Mouse (Mus musculus): ENCODE results near the gene Tfap2b.

The Tfap2b gene

DNA sequence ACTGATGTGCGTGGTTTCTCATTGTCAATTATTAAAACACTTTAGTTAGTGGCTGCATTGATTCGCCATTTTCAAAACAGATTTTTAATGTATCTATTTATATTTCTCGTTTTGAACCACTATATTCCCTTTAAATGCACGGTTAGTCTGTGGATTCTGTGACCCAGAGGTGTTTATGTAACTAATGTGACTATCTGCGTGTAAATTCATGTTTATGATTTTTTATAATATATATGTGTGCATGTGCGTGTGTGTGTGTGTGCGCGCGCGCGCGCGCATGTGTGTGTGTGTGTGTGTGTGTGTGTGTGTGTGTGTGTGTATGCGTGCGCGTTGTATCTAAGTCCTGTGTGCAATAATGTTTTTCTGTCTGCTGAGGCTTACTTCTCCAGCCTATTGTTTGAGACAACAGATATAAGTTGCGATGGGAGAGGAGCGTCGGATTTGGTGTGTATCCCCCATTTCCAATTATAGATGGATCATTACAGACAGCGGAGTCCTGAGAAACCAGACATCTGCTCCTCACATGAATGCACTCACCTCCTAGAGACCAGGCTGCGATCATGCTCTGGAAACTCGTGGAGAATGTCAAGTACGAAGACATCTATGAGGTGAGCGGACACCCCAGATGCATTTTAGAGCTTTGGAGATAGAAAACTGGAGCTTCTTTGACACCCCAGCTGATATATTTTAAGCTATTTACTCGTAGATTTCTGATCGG lies at the start of gene Tfap2b:
Gene Tfap2b (plus strand): TSS at position 274 of the 718 bp plus-strand sequence.
- DNase-seq, result no peak

DNA sequence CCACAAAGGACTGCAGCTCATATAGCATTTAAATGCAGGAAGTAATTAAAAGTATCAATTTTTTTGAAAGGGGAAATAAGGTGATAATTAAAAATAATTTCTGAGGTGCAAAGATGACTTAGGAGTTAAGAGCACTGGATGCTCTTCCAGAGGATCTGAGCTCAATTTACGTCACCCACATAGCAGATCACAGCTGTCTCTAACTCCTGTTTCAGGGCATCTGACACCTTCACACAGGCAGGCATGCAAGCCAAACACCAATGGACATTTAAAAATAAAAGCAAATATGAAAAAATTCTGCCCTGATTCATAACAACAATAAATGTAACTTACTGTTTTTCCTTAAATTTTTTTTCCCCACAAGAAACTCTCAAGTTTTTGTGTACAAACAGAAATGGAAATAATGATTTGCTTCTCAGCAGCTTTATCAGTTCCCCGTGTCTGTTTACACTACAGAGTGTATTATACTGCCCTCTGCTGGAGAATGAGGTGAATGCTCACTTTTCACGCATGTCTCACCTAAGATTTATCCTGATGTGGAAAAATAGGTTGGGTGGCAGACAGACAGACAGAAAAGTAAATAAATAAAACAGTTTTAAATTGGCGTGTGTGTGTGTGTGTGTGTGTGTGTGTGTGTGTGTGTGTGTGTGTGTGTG lies 29.8 kb upstream of the Tfap2b start:
- DNase-seq, result no peak

- no peak for DNase-seq
Observed at GRCm38 (mm10) chr1:19205649-19206048, 3.1 kb upstream of the Tfap2b start.

DNA sequence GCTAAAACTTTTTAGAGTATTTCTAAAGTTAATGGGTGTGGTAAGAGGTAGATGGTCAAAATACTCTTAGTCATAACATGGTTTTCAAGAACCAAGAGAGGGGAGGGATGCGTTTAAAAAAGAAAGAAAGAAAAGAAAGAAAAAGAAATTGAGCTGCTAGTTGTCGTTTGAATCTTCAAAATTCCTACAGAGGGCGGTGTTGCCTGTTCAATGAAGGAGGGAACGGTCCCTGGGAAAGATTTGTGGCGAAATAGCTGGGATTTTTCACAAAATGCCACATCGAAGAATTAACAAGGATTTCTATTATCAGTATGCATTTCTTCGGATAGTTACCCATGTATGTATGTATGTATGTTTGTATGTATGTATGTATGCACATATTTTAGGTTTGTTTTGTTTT lies 2.5 kb upstream of the Tfap2b start:
- DNase-seq, result no peak

DNA sequence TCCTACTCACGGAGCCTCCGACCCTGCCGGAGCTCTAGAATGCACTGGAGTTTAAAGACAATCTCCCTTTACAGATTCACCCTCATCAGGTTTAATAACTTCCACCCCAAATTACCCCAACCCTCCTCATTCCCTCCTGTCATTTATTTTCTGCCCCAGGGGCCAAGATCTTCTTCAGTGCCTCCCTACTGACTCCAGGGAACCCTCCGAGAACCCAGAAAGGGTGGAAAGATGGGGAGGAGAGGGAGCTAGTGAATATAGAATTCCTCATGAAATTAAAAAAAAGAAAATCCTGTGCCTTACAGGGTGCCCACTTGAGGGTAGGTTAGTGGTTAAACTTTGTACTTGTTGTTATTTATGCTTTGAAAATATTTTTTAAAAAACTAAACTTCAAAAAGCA lies 1.1 kb upstream of the Tfap2b start:
- no peak for DNase-seq

DNA sequence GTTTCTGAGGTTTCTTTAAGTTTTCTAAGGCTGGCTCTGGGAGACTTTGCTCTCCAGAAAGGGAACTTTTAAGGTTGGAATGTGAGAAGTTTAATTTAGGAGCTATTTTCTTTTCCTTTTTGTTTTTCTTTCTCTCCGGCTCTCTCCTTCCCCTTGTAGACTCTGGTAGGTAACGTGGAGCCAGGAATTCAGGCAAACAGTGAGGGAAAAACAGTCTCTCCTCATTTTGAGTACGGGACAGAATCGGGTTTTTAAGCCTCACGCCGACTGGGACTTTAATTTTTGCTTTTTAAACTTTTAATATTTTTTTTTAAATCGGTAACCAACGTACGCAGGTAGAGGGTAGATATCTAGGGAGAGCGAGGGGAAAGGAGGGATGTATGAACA lies 638 bp downstream of the Tfap2b start:
- no peak for DNase-seq

GRCm38 (mm10) chr1:19209776-19210175 lies 1.1 kb downstream of the Tfap2b start:
- no peak for DNase-seq

DNA sequence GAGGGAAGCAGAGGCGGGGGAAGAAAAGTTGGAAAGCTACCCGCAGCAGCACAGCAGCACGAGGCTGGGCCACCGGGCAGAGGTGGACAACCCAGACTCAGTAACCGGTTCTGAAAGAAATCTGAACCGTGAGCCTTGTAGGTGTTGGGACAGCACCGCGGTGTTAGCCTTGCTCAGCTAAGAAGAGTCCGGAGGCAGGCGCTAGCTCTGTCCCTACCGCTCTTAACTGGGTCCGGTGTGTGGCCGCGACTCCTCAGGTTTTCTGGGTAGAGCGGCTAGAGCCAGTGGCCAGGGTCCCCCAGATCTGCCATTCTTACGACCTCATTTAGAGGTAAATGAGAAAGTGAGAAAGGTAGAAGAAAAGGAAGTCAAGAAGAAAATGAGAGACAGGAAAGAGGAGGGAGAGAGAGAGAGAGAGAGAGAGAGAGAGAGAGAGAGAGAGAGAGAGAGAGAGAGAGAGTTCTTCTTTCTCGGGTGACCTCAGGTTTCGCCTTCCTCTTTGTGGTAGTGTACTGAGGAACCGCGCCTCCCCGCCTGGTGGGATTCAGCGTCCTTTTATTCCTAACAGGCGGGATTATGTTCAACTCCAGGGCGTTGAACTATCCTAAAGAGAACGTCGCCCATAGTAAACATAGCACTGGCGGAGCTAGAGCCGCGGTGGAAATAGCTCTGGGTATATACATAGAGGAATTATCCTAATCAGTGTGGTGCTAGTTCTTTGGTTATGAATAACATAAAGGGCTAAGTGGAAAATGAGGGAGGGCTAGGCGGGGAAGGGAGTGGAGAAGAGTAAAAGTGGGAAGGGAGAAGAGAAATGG lies 1.7 kb downstream of the Tfap2b start:
- DNase-seq, result no peak

DNA sequence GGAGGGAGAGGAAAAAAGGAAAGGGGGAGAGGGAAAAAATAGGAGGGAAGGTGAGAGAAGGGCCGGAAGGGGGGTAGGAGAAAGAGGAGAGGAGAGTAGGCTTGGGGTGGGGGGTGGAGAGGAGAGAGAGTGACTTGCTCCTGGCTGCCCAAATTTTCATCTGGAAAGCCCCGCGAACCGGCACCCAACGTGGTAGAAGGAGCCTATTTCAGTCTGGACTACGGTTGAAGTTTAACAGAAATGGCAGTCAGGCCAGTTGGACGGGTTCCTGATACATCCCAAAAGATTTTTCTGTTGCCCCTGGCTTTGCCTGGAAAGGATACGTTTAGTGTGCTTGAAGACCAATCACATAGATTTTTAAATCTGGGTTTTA lies 2.3 kb downstream of the Tfap2b start:
- DNase-seq, result no peak

GRCm38 (mm10) chr1:19211546-19212154 lies 2.9 kb downstream of the Tfap2b start:
- no peak for DNase-seq

GRCm38 (mm10) chr1:19212691-19213090 lies 4.0 kb downstream of the Tfap2b start:
- no peak for DNase-seq

DNA sequence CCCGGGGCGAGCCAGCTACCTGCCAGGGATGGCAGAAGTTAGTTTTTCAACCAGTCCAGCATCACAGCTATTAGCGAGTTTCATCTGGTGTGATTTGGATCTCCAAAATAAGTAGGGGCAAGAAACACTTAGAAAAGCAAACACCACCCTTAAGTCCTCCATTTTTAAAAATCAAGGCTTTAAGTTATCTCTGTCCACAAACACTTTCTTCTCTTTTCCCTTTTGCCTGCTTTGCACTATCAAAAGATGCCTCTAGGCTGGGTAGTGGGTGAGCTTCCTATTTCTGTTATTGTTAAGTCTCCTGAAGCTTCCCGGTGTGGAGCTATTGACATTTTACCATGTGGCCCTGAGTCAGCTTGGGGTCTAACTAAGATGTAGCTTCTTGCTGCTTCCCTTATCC lies 4.5 kb downstream of the Tfap2b start:
- DNase-seq, result no peak

DNA sequence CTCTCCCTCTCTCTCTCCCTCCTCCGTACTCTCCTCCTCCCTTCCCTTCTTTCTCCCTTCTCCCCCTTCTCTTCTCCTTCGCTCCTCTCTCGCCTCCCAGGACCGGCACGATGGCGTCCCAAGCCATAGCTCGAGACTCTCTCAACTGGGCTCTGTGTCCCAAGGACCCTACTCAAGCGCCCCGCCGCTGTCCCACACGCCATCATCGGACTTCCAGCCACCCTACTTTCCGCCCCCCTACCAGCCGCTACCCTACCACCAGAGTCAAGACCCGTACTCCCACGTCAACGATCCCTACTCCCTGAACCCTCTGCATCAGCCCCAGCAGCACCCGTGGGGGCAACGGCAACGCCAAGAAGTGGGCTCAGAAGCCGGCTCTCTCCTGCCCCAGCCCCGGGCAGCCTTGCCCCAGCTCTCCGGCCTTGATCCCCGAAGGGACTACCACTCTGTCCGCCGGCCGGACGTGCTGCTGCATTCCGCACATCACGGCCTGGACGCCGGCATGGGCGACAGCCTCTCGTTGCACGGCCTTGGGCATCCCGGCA lies 5.2 kb downstream of the Tfap2b start:
- DNase-seq, result no peak

- no peak for DNase-seq
Observed at GRCm38 (mm10) chr1:19217391-19217790, 8.7 kb downstream of the Tfap2b start.

DNA sequence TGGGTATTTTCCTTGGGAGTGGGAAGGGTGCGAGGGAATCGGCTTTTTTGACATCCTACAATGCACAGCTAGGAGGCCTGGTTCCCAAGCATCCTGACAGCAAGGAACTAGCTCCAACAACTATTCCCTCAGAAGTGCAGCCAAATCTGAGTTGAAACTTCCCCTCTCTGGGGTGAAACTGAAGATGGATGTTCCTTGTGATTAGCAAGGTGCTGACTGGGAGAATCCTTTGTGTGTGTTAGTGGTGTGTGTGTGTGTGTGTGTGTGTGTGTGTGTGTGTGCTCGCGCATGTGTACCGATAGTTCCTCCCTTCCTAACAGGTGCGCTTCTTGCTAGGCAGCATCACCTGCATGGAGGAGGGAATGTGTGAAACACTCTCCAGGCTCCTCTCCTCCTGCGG lies 9.5 kb downstream of the Tfap2b start:
- DNase-seq, result no peak

- DNase-seq, result no peak
Observed at GRCm38 (mm10) chr1:19219381-19219780, 10.7 kb downstream of the Tfap2b start.

DNA sequence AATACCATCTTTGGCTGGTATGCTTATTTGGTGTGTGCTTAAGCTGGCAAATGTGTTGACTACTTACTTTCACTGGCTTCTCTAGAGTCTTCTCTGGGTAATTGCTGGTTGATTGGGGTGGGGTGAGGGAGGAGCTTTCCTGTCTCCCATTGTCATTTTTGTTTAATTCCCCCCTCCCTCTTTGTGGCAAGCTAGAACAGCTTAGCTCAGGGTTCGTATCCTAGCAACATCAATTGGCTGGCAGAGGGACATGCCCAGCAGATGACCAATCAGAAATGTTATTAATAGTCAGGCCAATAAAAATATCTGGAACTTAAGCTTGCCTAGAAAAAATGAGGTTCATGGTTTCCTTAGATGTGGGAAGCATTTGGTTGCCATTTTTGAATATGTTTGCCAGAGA lies 11.8 kb downstream of the Tfap2b start:
- no peak for DNase-seq

DNA sequence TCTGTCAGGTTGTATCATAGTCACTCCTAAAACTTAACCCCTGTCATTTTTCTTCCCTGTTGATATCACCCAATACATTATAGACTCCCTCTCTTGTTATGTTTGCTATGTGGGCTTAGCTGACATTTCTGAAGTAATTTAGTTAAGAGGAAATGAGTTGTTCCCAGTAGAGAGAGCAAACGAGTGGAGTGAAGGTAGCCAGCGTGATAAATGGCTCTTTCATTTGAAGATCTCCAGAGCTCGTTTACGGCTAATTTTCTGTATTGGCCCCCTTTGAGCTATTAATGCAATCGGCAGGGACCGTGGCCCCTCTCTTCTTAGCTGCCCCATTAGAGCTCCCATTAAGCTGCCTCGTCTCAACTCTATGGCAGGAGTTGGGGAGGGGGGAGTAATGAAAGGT lies 12.9 kb downstream of the Tfap2b start:
- DNase-seq, result no peak

GRCm38 (mm10) chr1:19226699-19227098 lies 18.0 kb downstream of the Tfap2b start:
- DNase-seq, result no peak

DNA sequence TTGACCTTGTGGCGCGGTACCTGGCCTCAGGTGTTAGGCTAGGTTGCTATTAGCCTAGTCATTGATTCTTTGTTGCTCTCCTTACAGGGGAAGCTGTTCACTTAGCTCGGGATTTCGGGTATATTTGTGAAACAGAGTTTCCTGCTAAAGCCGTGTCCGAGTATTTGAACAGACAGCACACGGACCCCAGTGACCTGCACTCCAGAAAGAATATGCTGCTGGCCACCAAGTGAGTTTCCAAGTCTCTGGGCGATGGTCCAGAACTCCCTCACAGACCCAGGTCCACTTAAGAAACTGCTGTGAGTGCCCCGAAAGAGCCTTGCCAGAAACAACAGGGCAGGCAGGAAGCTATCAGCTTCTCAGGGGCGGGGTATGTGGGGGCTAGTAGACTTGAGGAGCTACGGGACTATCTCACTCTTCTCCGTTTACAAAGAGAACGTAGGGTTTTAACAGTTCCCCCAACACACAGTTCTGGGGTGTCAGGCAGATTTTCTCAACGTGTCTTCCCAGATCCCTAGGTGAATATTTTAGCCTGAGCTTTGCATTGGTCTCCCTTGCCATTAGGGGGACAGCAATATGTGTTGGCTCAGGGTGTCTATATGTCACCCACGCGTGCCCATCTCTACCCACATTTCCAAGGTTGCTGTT lies 22.3 kb downstream of the Tfap2b start:
- no peak for DNase-seq

DNA sequence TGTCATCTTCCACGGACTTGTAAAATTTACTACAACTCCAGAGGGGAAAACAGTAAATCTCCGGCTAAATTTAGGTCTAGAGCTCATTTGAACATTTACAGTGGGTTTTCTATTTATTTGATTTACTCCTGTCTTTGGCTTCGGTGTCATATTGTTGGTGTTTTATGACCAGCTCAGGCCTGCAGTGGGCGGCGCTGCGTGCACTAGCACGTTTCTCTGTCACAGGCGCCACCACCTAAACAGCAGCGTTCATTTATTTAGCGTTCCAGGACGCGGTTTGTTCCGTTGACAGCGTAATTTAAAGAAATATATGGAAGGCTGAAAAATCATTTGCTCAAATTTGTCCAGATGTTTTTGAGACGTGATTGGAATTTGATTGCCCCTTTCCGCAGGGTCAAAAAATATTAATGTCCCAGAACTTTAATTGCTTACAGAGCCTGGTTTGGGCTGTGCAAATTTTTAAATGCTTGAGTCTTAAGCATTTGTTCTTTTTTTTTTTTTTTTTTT lies 22.9 kb downstream of the Tfap2b start:
- no peak for DNase-seq

DNA sequence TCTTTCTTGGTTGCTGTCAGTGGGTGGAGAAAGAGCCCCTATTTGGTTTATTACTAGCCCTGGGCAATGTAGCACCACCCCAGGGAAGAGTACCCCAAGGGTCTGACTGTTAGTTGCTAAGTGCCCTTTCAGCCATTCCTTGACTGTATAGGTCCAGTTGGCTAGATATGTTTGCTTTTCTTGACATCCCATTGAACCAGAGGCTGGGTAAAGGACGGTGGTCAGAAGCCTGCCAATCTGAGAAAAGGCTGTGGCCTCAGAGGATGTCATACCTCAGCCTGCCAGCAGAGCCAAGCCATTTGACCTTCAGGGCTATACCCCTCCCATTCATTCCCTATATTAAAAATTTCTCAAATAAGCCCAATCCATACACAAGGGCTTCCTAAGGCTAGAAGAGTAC lies 24.0 kb downstream of the Tfap2b start:
- DNase-seq, result no peak

GRCm38 (mm10) chr1:19233857-19234256 lies 25.1 kb downstream of the Tfap2b start:
- no peak for DNase-seq
